Mouse (Mus musculus) spleen, adult 10 weeks (tissue): ENCODE measurements around the gene Rnf123. TPM values are rescaled to one million over a fixed set of nuclear protein-coding genes. Genes with fewer than 3 reads are reported as not detected.

Source experiments
- polyA plus RNA-seq: library from polyadenylated mRNA; stranded (reverse); fragments of 350-450 nt; fragmentation: Illumina TruSeq; extraction: RNeasy Lipid Tissue Mini Kit (QIAGEN cat#74804); gene quantifications from one replicate; pipeline ENCODE4 v1.2.3, GENCODE M21; 2015; ENCODE audit warnings: low replicate concordance; ENCODE audit not compliant: insufficient read depth

The Rnf123 gene
- polyA plus RNA-seq, result 69.4 TPM

GRCm38 (mm10) chr9:108082988-108083431 is at the start of gene Rnf123:
Rnf123 (minus strand) TSS chr9:108083346.

GRCm38 (mm10) chr9:108094184-108094941 is 11.2 kb upstream of the Rnf123 start, which contains the start of gene Apeh:
Apeh (minus strand) TSS chr9:108094606.

GRCm38 (mm10) chr9:108080168-108080567 is 3.0 kb downstream of the Rnf123 start, which contains the start of gene Mst1:
Mst1 (plus strand) TSS chr9:108080436.

GRCm38 (mm10) chr9:108052885-108053664 is 30.1 kb downstream of the Rnf123 start, which contains the start of gene Amigo3:
Amigo3 (plus strand) TSS chr9:108053159.

GRCm38 (mm10) chr9:108049016-108049455 is 34.1 kb downstream of the Rnf123 start, which contains the start of gene Gmppb:
Gmppb (plus strand) TSS chr9:108049242.

GRCm38 (mm10) chr9:108001922-108002770 is 81.0 kb downstream of the Rnf123 start, which contains the start of gene Ip6k1:
Ip6k1 (plus strand) TSS chr9:108002501.

Other genes with a start within 250 kb of the Rnf123 start
- 155 TPM for gene Rbm6, start 210.1 kb downstream of the Rnf123 start, polyA plus RNA-seq
- gene Mon1a, start 195.2 kb downstream of the Rnf123 start, polyA plus RNA-seq, result 3.9 TPM
- gene Mst1r, start 176.5 kb downstream of the Rnf123 start, polyA plus RNA-seq, result 0.36 TPM
- gene Actl11, start 154.9 kb downstream of the Rnf123 start, polyA plus RNA-seq, result not detected
- gene Camkv, start 147.7 kb downstream of the Rnf123 start, polyA plus RNA-seq, result not detected
- gene Traip, start 133.2 kb downstream of the Rnf123 start, polyA plus RNA-seq, result 4.5 TPM
- 103 TPM for gene Uba7, start 107.8 kb downstream of the Rnf123 start, polyA plus RNA-seq
- gene Gm20661, start 100.3 kb downstream of the Rnf123 start, polyA plus RNA-seq, result 0.26 TPM
- gene Inka1, start 97.5 kb downstream of the Rnf123 start, polyA plus RNA-seq, result 3.9 TPM
- 1.5 TPM for gene Cdhr4, start 90.8 kb downstream of the Rnf123 start, polyA plus RNA-seq
- 1.9 TPM for gene Gm20662, start 87.0 kb downstream of the Rnf123 start, polyA plus RNA-seq
- gene Ip6k1, start 80.8 kb downstream of the Rnf123 start, polyA plus RNA-seq, result 83.7 TPM
- 11.7 TPM for gene Gmppb, start 34.1 kb downstream of the Rnf123 start, polyA plus RNA-seq
- gene Amigo3, start 30.2 kb downstream of the Rnf123 start, polyA plus RNA-seq, result 0.69 TPM
- gene Mst1, start 2.9 kb downstream of the Rnf123 start, polyA plus RNA-seq, result 0.37 TPM
- 85.9 TPM for gene Apeh, start 11.3 kb upstream of the Rnf123 start, polyA plus RNA-seq
- gene Bsn, start 107.0 kb upstream of the Rnf123 start, polyA plus RNA-seq, result 0.25 TPM
- gene Dag1, start 180.6 kb upstream of the Rnf123 start, polyA plus RNA-seq, result 19.5 TPM
- 10.3 TPM for gene Nicn1, start 207.1 kb upstream of the Rnf123 start, polyA plus RNA-seq
- 7.1 TPM for gene Amt, start 213.5 kb upstream of the Rnf123 start, polyA plus RNA-seq
- 589 TPM for gene Rhoa, start 222.8 kb upstream of the Rnf123 start, polyA plus RNA-seq
- 28.2 TPM for gene Tcta, start 222.8 kb upstream of the Rnf123 start, polyA plus RNA-seq